In the genomic region with DNA sequence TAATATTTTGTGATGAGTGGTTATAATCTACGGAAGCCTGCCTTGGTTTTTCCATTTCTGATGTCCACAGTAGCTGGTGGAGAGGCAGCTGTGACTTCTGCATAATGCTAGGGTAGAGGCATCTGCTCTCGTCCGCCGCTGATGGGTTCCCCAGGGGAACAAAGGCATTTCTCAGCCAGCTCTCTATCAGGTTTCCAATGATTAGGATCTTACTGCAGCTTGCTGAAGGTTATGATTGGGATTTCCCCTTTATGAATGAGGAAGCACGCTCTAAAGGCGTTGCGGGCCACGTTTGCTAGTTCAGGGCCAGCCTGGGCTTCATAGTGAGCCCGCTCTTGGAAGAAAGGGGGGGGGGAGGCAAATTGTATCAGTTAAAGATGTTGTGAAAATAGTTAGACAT, we compare ENCODE assay signal across 10 mouse cellular contexts. TPM values are rescaled to one million over a fixed set of nuclear protein-coding genes. Genes with fewer than 3 reads are reported as not detected.
A peak's percentile ranks its signal among the peaks of the same experiment; 100 is the strongest.
DNase-seq lines count a peak whose midpoint lies in the region; ATAC-seq and TF ChIP-seq lines count a peak whose summit lies in the region.
"Had no signal": no experiment of that assay in that cellular context is flagged by ENCODE, and none has a peak within 500 bp of the region (broad histone marks: within the 10 kb centered on the region; RNA-seq: fewer than 3 reads in every experiment).

No protein-coding gene starts in this region.

- dilution Hi-C loops in CH12.LX (cut with MboI; ENCODE audit: extremely low pct_ligation_motif_present, extremely low pct_unique_long_range_greater_than_20kb, low sequenced_read_pairs) = no loop called here

- no peak for TF ChIP-seq POLR2A in CH12.LX (IDR thresholded peaks at IDR 0.05; ENCODE audit: low read depth, low read length)

- H3K4me1 ChIP-seq in CH12.LX (ENCODE audit: control insufficient read depth in 1 of 2, insufficient read depth in 2 of 2) = peaks cover 0 to 23% of the 10 kb centered on the region in 2 experiments; a peak in 2 of 4 replicates
- peaks cover 14% of the 10 kb centered on the region; the same call in 1 of the 2 replicates for H3K4me1 ChIP-seq in forebrain, postnatal 0 days (ENCODE audit: insufficient read depth)

- DNase-seq in gastrocnemius, adult 2 months = no peak
- DNase-seq in gastrocnemius, postnatal 4 days (ENCODE audit: low spot score in 2 of 2) = no peak
- DNase-seq in CH12.LX (ENCODE audit: extremely low read depth) = peak; percentile 83
- no peak for DNase-seq in forebrain, postnatal 0 days
- peak; percentile 40 for DNase-seq in mesoderm, embryonic 11.5 days (ENCODE audit: low read depth, low spot score)
- no peak for DNase-seq in ovary, postnatal 14 days (ENCODE audit: low spot score)
- no peak for DNase-seq in kidney, adult 11 months
- DNase-seq in gastrocnemius, postnatal 25 days = no peak

- H3K4me3 ChIP-seq in gastrocnemius, adult 2 months = no peak overlapping the region
- peak overlapping the region; percentile 28 to 40 (median 34) for H3K4me3 ChIP-seq in CH12.LX (replicated peaks in 1 of 3; ENCODE audit: low read depth in 2 of 3, low read length in 2 of 3, poor library complexity in 1 of 3)
- H3K4me3 ChIP-seq in forebrain, postnatal 0 days (ENCODE audit: low read depth, low read length) = no peak overlapping the region

- H3K36me3 ChIP-seq in CH12.LX (replicated peaks in 1 of 2; ENCODE audit: control insufficient read depth in 1 of 2, insufficient read depth in 1 of 2, low read length in 1 of 2) = peaks cover 18 to 36% of the 10 kb centered on the region in 2 experiments
- H3K36me3 ChIP-seq in forebrain, postnatal 0 days (ENCODE audit: insufficient read depth) = peaks cover 16% of the 10 kb centered on the region; the same call in 1 of the 2 replicates

- no peaks in the 10 kb centered on the region for H3K9me3 ChIP-seq in CH12.LX (replicated peaks; ENCODE audit: low read length)
- no peaks in the 10 kb centered on the region for H3K9me3 ChIP-seq in forebrain, postnatal 0 days (ENCODE audit: low read length)

- no peak for TF ChIP-seq EP300 in CH12.LX (IDR thresholded peaks at IDR 0.05; ENCODE audit: low read length)

- H3K27me3 ChIP-seq in CH12.LX (replicated peaks) = no peaks in the 10 kb centered on the region
- no peaks in the 10 kb centered on the region for H3K27me3 ChIP-seq in forebrain, postnatal 0 days (ENCODE audit: insufficient read depth, low read length)

- 0 out of 2 replicates have a peak overlapping the region, but pooled peaks have one; percentile 16 for H3K27ac ChIP-seq in gastrocnemius, adult 2 months
- no peak overlapping the region for H3K27ac ChIP-seq in CH12.LX (ENCODE audit: insufficient read depth, low read depth)
- H3K27ac ChIP-seq in forebrain, postnatal 0 days (ENCODE audit: low read depth, low read length) = no peak overlapping the region
- H3K27ac ChIP-seq: macrophage had no signal

- H3K4me2 ChIP-seq in CH12.LX (ENCODE audit: insufficient read depth, low read depth, poor library complexity, severe bottlenecking) = peak overlapping the region; percentile 93
- H3K4me2 ChIP-seq in forebrain, postnatal 0 days (ENCODE audit: low read depth) = peak overlapping the region; percentile 64

- no peak overlapping the region for H3K9ac ChIP-seq in CH12.LX (ENCODE audit: insufficient read depth, low read depth)
- no peak overlapping the region for H3K9ac ChIP-seq in forebrain, postnatal 0 days

- in situ Hi-C loops in CH12.LX (cut with MboI; ENCODE audit: low pct_ligation_motif_present, low pct_unique_long_range_greater_than_20kb, low sequenced_read_pairs) = loop anchor here (25.0 kb wide), 1 partner anchor 1204 kb away; a partner anchor contains a TSS

- no peak for TF ChIP-seq CTCF in gastrocnemius, adult 2 months (IDR thresholded peaks at IDR 0.05)
- no peak for TF ChIP-seq CTCF in CH12.LX (conservative IDR thresholded peaks at IDR 0.05 in 1 of 2, IDR thresholded peaks at IDR 0.05 in 1 of 2; ENCODE audit: low read depth in 2 of 2, low read length in 2 of 2)
- TF ChIP-seq CTCF in forebrain, postnatal 0 days (IDR thresholded peaks at IDR 0.05; ENCODE audit: low read depth) = no peak

- ATAC-seq in forebrain, postnatal 0 days = no peak

- TF ChIP-seq RAD21 in CH12.LX (IDR thresholded peaks at IDR 0.05; ENCODE audit: low read depth, low read length) = no peak

- WGBS in forebrain, postnatal 0 days = 66% methylated on average over 9 of the region's 9 CpGs

- intact Hi-C loops in gastrocnemius, adult 2 months (cut with DNase I) = no loop called here

- H3K79me2 ChIP-seq in CH12.LX (replicated peaks; ENCODE audit: control insufficient read depth, extremely low read depth, insufficient read depth, poor library complexity, severe bottlenecking) = peaks cover 50% of the 10 kb centered on the region

TF ChIP-seq in CH12.LX, 34 proteins besides CTCF, POLR2A, EP300 and RAD21:
- TF ChIP-seq JUND (conservative IDR thresholded peaks at IDR 0.05; ENCODE audit: low read depth, low read length) (no peak), MYC (IDR thresholded peaks at IDR 0.05; ENCODE audit: low read depth, low read length) (no peak), MAFK (IDR thresholded peaks at IDR 0.05; ENCODE audit: insufficient replicate concordance, low read length) (no peak), MAZ (IDR thresholded peaks at IDR 0.05; ENCODE audit: low read depth, low read length) (no peak), MEF2A (IDR thresholded peaks at IDR 0.05; ENCODE audit: borderline replicate concordance, low read depth, low read length) (no peak), BHLHE40 (IDR thresholded peaks at IDR 0.05; ENCODE audit: low read depth, low read length) (no peak)

RNA-seq across cellular contexts. Expression of a gene that starts 3.0 kb away (rescaled TPM):
- 1 to 10 TPM; 7.0 to 7.4 TPM for total RNA-seq in gastrocnemius, adult 2 months (2021)
- total RNA-seq in gastrocnemius, postnatal 4 days (2021) = 10 to 100 TPM; 14.8 to 19.7 TPM
- total RNA-seq in CH12.LX (2012; rRNA removed) (3.3 and 3.9 TPM in 2 replicates), CH12.LX (2014; rRNA removed) (2.2 and 2.9 TPM in 2 replicates)
- polyA plus RNA-seq in CH12.LX (2012; ENCODE audit: insufficient read length, low read depth) = 16.2 and 22.2 TPM in 2 replicates
- total RNA-seq in forebrain, postnatal 0 days (2014; rRNA removed) = 7.4 and 9.2 TPM in 2 replicates
- polyA plus RNA-seq in forebrain, postnatal 0 days (2015; fragmentation: Nextera tagmentation; extraction: Ambion mirVana) = 8.0 and 12.1 TPM in 2 replicates
- total RNA-seq in gastrocnemius, postnatal 25 days (2021) = 1 to 10 TPM; 6.0 to 6.8 TPM

RNA-seq across cellular contexts. Expression of a gene that starts 3.3 kb away (rescaled TPM):
- total RNA-seq in gastrocnemius, adult 2 months (2021) = 1 to 10 TPM; 2.1 to 2.9 TPM
- total RNA-seq in gastrocnemius, postnatal 4 days (2021) = 1 to 10 TPM; 7.3 to 7.9 TPM
- total RNA-seq in CH12.LX (2012; rRNA removed) (4.6 and 5.8 TPM in 2 replicates), CH12.LX (2014; rRNA removed) (7.2 and 7.9 TPM in 2 replicates)
- 7.2 and 7.3 TPM in 2 replicates for polyA plus RNA-seq in CH12.LX (2012; ENCODE audit: insufficient read length, low read depth)
- total RNA-seq in forebrain, postnatal 0 days (2014; rRNA removed) = 13.8 and 14.7 TPM in 2 replicates
- 5.5 and 7.0 TPM in 2 replicates for polyA plus RNA-seq in forebrain, postnatal 0 days (2015; fragmentation: Nextera tagmentation; extraction: Ambion mirVana)
- total RNA-seq in gastrocnemius, postnatal 25 days (2021) = 1 to 10 TPM; 2.7 to 3.2 TPM

RNA-seq across cellular contexts. Expression of a gene that starts 22.0 kb away (rescaled TPM):
- not detected for total RNA-seq in gastrocnemius, adult 2 months (2021)
- not detected for total RNA-seq in gastrocnemius, postnatal 4 days (2021)
- total RNA-seq in CH12.LX (2012; rRNA removed) (not detected in 2 replicates), CH12.LX (2014; rRNA removed) (not detected in 2 replicates)
- polyA plus RNA-seq in CH12.LX (2012; ENCODE audit: insufficient read length, low read depth) = not detected in 2 replicates
- total RNA-seq in forebrain, postnatal 0 days (2014; rRNA removed) = 0.19 TPM in 1 of 2 replicates, not detected in the other
- polyA plus RNA-seq in forebrain, postnatal 0 days (2015; fragmentation: Nextera tagmentation; extraction: Ambion mirVana) = 0.19 and 0.20 TPM in 2 replicates
- not detected for total RNA-seq in gastrocnemius, postnatal 25 days (2021)
- polyA plus RNA-seq: macrophage; stomach, embryonic 14.5 days had no signal

Comparison
In these comparisons a context has a peak if more than half of its experiments do, and no peak if none do; other contexts are left out.
1. DNase-seq: peak in CH12.LX (single experiment) and mesoderm, embryonic 11.5 days (single experiment); none in gastrocnemius, adult 2 months (single experiment), gastrocnemius, postnatal 4 days (0 of 2), forebrain, postnatal 0 days (single experiment), ovary, postnatal 14 days (single experiment), kidney, adult 11 months (single experiment) and gastrocnemius, postnatal 25 days (single experiment).
2. H3K4me3 ChIP-seq: peak in CH12.LX (3 of 3); none in gastrocnemius, adult 2 months (single experiment) and forebrain, postnatal 0 days (single experiment).